27 mouse cellular contexts compared by ENCODE assay signal in the genomic region with DNA sequence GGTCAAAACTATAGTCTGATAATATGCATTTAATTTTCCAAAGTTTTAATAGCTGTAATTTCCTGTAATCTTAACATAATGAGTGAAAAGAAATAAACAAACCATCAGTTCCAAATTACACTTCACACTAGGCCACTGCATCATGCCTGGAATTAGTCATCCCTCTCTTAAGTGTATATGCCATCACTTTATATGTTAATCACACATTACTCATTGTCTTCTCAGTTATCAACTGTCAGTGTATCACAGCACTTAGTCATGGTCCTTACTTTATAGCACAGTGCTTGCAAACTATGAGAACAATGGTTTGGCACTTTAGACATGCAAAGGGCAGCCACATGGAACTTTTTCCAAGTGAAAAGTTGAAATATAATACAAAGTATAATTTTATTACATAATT.
"Had no signal": no experiment of that assay in that cellular context is flagged by ENCODE, and none has a peak within 500 bp of the region (broad histone marks: within the 10 kb centered on the region; RNA-seq: fewer than 3 reads in every experiment).

No protein-coding gene starts in this region.

- H3K4me3 ChIP-seq: limb, embryonic 12.5 days; limb, embryonic 13.5 days; limb, embryonic 15.5 days; liver, embryonic 12.5 days; liver, embryonic 13.5 days; liver, embryonic 15.5 days; lung, embryonic 15.5 days; megakaryocyte, embryonic 14.5 days; midbrain, embryonic 10.5 days; midbrain, embryonic 12.5 days; midbrain, embryonic 13.5 days; midbrain, embryonic 15.5 days; myocyte; neural tube, embryonic 12.5 days; neural tube, embryonic 13.5 days had no signal

- H3K4me1 ChIP-seq: limb, embryonic 12.5 days; limb, embryonic 13.5 days; limb, embryonic 15.5 days; liver, embryonic 12.5 days; liver, embryonic 13.5 days; liver, embryonic 15.5 days; lung, embryonic 15.5 days; megakaryocyte, embryonic 14.5 days; midbrain, embryonic 10.5 days; midbrain, embryonic 12.5 days; midbrain, embryonic 13.5 days; midbrain, embryonic 15.5 days; neural tube, embryonic 12.5 days; neural tube, embryonic 13.5 days had no signal

- H3K36me3 ChIP-seq: liver, embryonic 12.5 days; liver, embryonic 13.5 days; liver, embryonic 15.5 days; lung, embryonic 15.5 days had no signal

- H3K27me3 ChIP-seq: limb, embryonic 12.5 days; limb, embryonic 13.5 days; limb, embryonic 15.5 days; liver, embryonic 12.5 days; liver, embryonic 13.5 days; liver, embryonic 15.5 days; lung, embryonic 15.5 days; megakaryocyte, embryonic 14.5 days; midbrain, embryonic 12.5 days; midbrain, embryonic 13.5 days; midbrain, embryonic 15.5 days; neural tube, embryonic 12.5 days; neural tube, embryonic 13.5 days had no signal

- DNase-seq: left cerebral cortex, postnatal 4 days; liver; liver, embryonic 13.5 days; liver, postnatal 0 days; lung, adult 2 months; lung, embryonic 14.5 days; lung, postnatal 10 days; lung, postnatal 14 days; lung, postnatal 36 days; lung, postnatal 4 days; midbrain, embryonic 14.5 days had no signal

- H3K9me3 ChIP-seq: limb, embryonic 12.5 days; limb, embryonic 13.5 days; limb, embryonic 15.5 days; liver, embryonic 12.5 days; liver, embryonic 13.5 days; liver, embryonic 15.5 days; lung, embryonic 15.5 days; megakaryocyte, embryonic 14.5 days; midbrain, embryonic 10.5 days; midbrain, embryonic 12.5 days; midbrain, embryonic 13.5 days; midbrain, embryonic 15.5 days; neural tube, embryonic 12.5 days; neural tube, embryonic 13.5 days had no signal

- H3K27ac ChIP-seq: limb, embryonic 12.5 days; limb, embryonic 13.5 days; limb, embryonic 15.5 days; liver, embryonic 12.5 days; liver, embryonic 13.5 days; liver, embryonic 14.5 days; liver, embryonic 15.5 days; lung, embryonic 15.5 days; macrophage; midbrain, embryonic 10.5 days; midbrain, embryonic 12.5 days; midbrain, embryonic 13.5 days; midbrain, embryonic 15.5 days; neural tube, embryonic 12.5 days; neural tube, embryonic 13.5 days had no signal
